Mouse (Mus musculus) megakaryocyte, embryonic 14.5 days (primary cell): ENCODE results near the gene Lemd1. TPM values are rescaled to one million over a fixed set of nuclear protein-coding genes. Genes with fewer than 3 reads are reported as not detected.
"Not testable (repeated sequence)": the region's sequence is repeated elsewhere in the genome, so short reads cannot be mapped to it uniquely, and the experiment has no call there.

Experiments used
- H3K27me3 ChIP-seq: replicated peaks from 2 replicates; pipeline ENCODE3; 2012; ENCODE audit warnings: inconsistent platforms
- H3K36me3 ChIP-seq: replicated peaks from 2 replicates; pipeline ENCODE3; 2012; ENCODE audit warnings: low read length, inconsistent platforms, mixed read lengths
- H3K4me1 ChIP-seq: 2 replicates; pipeline ENCODE4 v1.6.1; 2012; ENCODE audit warnings: inconsistent platforms
- H3K4me3 ChIP-seq: replicated peaks from 2 replicates; pipeline ENCODE3; 2012; ENCODE audit warnings: moderate library complexity, mild to moderate bottlenecking, inconsistent platforms
- H3K9me3 ChIP-seq: 2 replicates; pipeline ENCODE4 v1.6.1; 2012; ENCODE audit warnings: inconsistent platforms
- FLI1 ChIP-seq: IDR thresholded peaks from 2 replicates; pipeline ENCODE4 v1.6.1; 2012; ENCODE audit warnings: low read length, inconsistent platforms, mixed read lengths
- GATA1 ChIP-seq: IDR thresholded peaks from 3 replicates; pipeline ENCODE4 v1.6.1; 2012; ENCODE audit warnings: mixed read lengths, low read length, inconsistent platforms, borderline replicate concordance
- polyA plus RNA-seq: library from polyadenylated mRNA; stranded (reverse); fragments of >175 nt; gene quantifications from 2 replicates; pipeline ENCODE4 v1.2.3, GENCODE M21; 2012; ENCODE audit warnings: low replicate concordance; ENCODE audit not compliant: insufficient read depth

The Lemd1 gene
- polyA plus RNA-seq, 1 experiment: not detected

- H3K4me3 ChIP-seq: no peak overlapping the region
- H3K4me1 ChIP-seq: peaks cover 10% of the 10 kb centered on the region
- H3K36me3 ChIP-seq: no peaks in the 10 kb centered on the region
- TF ChIP-seq GATA1: no peak
- no peak for TF ChIP-seq FLI1
- peaks cover 4% of the 10 kb centered on the region; the same call in 1 of the 2 replicates for H3K9me3 ChIP-seq
- H3K27me3 ChIP-seq: peaks cover 78% of the 10 kb centered on the region
Measured at GRCm38 (mm10) chr1:132161211-132161880, 29.9 kb upstream of the Lemd1 start.

DNA sequence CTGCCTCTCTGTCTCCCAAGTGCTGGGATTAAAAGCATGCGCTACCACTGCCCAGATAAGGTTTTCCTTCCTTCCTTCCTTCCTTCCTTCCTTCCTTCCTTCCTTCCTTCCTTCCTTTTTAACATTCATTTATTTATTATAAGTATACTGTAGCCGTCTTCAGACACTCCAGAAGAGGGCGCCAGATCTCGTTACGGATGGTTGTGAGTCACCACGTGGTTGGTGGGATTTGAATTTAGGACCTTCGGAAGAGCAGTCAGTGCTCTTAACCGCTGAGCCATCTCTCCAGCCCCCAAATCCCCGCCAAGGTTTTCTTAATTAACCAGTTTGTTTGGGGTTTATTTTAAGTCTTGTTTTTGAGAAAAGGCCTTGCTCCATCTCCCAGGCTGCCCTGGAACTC, 28.6 kb upstream of the Lemd1 start:
- H3K4me1 ChIP-seq, H3K4me3 ChIP-seq, H3K36me3 ChIP-seq, H3K9me3 ChIP-seq: not testable (repeated sequence)
- peaks cover 87% of the 10 kb centered on the region for H3K27me3 ChIP-seq

GRCm38 (mm10) chr1:132164780-132165518, 26.3 kb upstream of the Lemd1 start:
- Histone ChIP-seq H3K4me1 (peaks cover 10% of the 10 kb centered on the region), H3K27me3 (peaks cover 86% of the 10 kb centered on the region), H3K36me3 (no peaks in the 10 kb centered on the region), H3K9me3 (peaks cover 4% of the 10 kb centered on the region; the same call in 1 of the 2 replicates), H3K4me3 (no peak overlapping the region)
- no peak for TF ChIP-seq GATA1
- no peak for TF ChIP-seq FLI1

GRCm38 (mm10) chr1:132165859-132166258, 25.4 kb upstream of the Lemd1 start:
- TF ChIP-seq GATA1 (no peak), FLI1 (no peak)
- Histone ChIP-seq H3K27me3 (peaks cover 86% of the 10 kb centered on the region), H3K4me1 (peaks cover 14% of the 10 kb centered on the region), H3K9me3 (peaks cover 4% of the 10 kb centered on the region; the same call in 1 of the 2 replicates), H3K36me3 (no peaks in the 10 kb centered on the region), H3K4me3 (no peak overlapping the region)

DNA sequence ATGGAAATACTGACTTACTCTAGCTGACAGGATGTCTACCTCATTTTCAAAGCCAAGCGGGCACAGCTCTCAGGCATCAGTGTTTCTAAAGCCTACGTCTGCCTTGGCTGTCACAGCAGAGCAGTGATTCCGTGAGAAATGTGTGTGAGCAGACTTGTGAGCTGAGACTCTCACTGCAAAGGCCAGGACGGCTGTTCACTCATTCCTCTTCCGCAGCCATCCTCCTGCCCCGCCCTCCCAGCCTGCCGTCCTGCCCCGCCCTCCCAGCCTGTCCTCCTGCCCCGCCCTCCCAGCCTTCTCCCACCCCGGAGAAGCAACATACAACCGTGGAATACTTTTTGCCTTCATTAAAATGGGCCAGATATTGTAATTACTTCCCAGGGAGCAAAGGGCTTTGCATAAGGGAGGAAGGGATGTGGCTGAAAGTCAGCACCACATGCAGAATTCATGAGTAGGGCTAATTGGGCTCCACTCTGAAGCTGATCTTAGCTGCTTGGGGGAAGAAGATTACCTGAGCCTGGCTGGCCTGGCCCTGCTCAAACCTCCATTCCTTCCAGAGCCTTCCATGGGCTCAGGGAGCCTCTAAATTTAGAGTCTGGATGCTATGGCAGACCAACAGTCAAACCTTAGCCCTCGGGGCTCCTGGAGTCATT, 23.0 kb upstream of the Lemd1 start:
- H3K27me3 ChIP-seq: peaks cover 85% of the 10 kb centered on the region
- no peaks in the 10 kb centered on the region for H3K36me3 ChIP-seq
- TF ChIP-seq GATA1 (no peak), FLI1 (no peak)
- H3K4me3 ChIP-seq: peak overlapping the region; percentile 77
- peaks cover 14% of the 10 kb centered on the region for H3K4me1 ChIP-seq
- peaks cover 4% of the 10 kb centered on the region; the same call in 1 of the 2 replicates for H3K9me3 ChIP-seq

DNA sequence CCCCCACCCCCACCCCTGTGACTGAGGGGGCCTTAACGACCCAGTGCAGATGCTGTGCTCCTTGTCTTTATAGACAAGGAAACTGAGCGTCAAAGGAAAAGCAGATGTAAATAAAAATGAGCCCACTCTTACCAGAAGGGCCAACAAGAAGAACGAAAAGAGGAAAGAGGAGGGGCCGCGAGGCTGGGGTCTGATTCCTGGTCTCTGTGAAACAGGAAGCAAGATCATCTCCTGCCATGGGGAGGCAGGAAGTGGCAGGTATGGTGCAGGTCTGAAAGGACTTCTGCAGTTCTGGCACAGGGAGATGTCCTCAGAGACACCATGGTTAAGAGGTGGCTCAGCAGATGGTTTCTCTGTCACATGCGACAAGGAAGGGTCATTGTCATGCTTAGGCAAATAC, 20.5 kb upstream of the Lemd1 start:
- H3K36me3 ChIP-seq: no peaks in the 10 kb centered on the region
- peaks cover 76% of the 10 kb centered on the region for H3K27me3 ChIP-seq
- peaks cover 11% of the 10 kb centered on the region for H3K4me1 ChIP-seq
- H3K4me3 ChIP-seq: no peak overlapping the region
- TF ChIP-seq FLI1 (no peak), GATA1 (no peak)
- peaks cover 11% of the 10 kb centered on the region; the same call in 1 of the 2 replicates for H3K9me3 ChIP-seq

GRCm38 (mm10) chr1:132171619-132172018, 19.6 kb upstream of the Lemd1 start:
- H3K36me3 ChIP-seq: no peaks in the 10 kb centered on the region
- TF ChIP-seq FLI1: no peak
- no peak for TF ChIP-seq GATA1
- H3K4me1 ChIP-seq: peaks cover 11% of the 10 kb centered on the region
- 0 out of 2 replicates have a peak, but pooled peaks cover 8% of the 10 kb centered on the region for H3K9me3 ChIP-seq
- no peak overlapping the region for H3K4me3 ChIP-seq
- H3K27me3 ChIP-seq: peaks cover 73% of the 10 kb centered on the region

DNA sequence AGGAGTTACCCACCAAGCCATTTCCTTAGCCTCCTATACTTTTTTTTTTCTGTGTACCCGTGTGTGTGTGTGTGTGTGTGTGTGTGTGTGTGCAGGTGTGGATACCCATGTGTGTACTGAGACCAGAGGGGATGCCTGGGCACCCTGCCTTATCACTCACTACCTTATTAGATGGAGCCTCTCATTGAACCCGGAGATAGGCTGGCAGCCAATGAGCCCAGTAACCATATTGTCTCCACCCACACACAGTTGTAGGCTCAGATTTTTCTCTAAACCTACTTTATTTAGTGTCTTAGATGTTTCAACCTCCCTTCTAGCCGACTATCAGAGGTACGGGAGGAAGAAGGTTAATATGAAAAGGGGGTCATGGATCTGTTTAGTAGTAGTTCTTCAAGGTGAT, 4.9 kb upstream of the Lemd1 start:
- no peaks in the 10 kb centered on the region for H3K9me3 ChIP-seq
- H3K4me1 ChIP-seq: peaks cover 17% of the 10 kb centered on the region
- TF ChIP-seq FLI1 (no peak), GATA1 (no peak)
- H3K36me3 ChIP-seq: no peaks in the 10 kb centered on the region
- H3K27me3 ChIP-seq: peaks cover 82% of the 10 kb centered on the region
- H3K4me3 ChIP-seq: no peak overlapping the region

- Histone ChIP-seq H3K27me3 (peaks cover 90% of the 10 kb centered on the region), H3K36me3 (no peaks in the 10 kb centered on the region), H3K4me3 (no peak overlapping the region), H3K4me1 (peaks cover 17% of the 10 kb centered on the region), H3K9me3 (no peaks in the 10 kb centered on the region)
- TF ChIP-seq GATA1 (no peak), FLI1 (no peak)
Measured at GRCm38 (mm10) chr1:132188442-132189066, 2.7 kb upstream of the Lemd1 start.

DNA sequence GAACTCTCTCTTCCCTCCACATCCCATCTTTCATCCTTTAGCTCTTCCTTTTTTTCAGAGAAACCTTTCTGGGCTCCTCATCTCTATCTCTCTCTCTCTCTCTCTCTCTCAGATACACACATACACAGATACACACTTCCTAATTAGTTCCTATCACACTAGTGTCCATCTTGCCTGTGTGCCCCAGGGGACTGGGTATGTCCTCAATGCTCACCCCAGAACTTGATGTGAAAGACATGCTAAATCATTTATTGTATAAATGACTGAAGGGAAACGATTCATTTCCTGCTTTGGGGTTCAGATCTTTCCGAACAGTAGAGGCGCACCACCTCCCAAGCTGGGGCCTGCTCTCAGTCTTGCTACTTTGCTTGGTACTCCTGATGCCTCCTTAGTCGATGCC, 2.0 kb upstream of the Lemd1 start:
- H3K27me3 ChIP-seq: peaks cover 91% of the 10 kb centered on the region

More for the DNA sequence above, 2.0 kb upstream of the Lemd1 start:
- no peaks in the 10 kb centered on the region for H3K9me3 ChIP-seq
- H3K4me3 ChIP-seq: no peak overlapping the region
- no peaks in the 10 kb centered on the region for H3K36me3 ChIP-seq
- H3K4me1 ChIP-seq: peaks cover 17% of the 10 kb centered on the region
- TF ChIP-seq GATA1: no peak
- TF ChIP-seq FLI1: no peak
